Mouse (Mus musculus) midbrain, embryonic 10.5 days (tissue): ENCODE results near the gene Lemd2. TPM values are rescaled to one million over a fixed set of nuclear protein-coding genes. Genes with fewer than 3 reads are reported as not detected.

ENCODE experiments used
- DNase-seq: peaks from one replicate; pipeline ENCODE4 v3.0.0-alpha.2; 2017; ENCODE audit warnings: low spot score
- H3K27ac ChIP-seq: fragments of 300-500 bp; sonication (generic); replicated peaks from 2 replicates; pipeline ENCODE4 v1.5.1; 2016; ENCODE audit warnings: mild to moderate bottlenecking
- H3K27me3 ChIP-seq: fragments of 300-500 bp; sonication (generic); 2 replicates; pipeline ENCODE4 v1.6.1; 2016; ENCODE audit warnings: low read depth, mild to moderate bottlenecking; ENCODE audit not compliant: poor library complexity, severe bottlenecking
- H3K36me3 ChIP-seq: fragments of 300-500 bp; sonication (generic); 2 replicates; pipeline ENCODE4 v1.6.1; 2016; ENCODE audit warnings: mild to moderate bottlenecking, moderate library complexity
- H3K4me1 ChIP-seq: fragments of 300-500 bp; sonication (generic); 2 replicates; pipeline ENCODE4 v1.6.1; 2016
- H3K4me3 ChIP-seq: fragments of 300-500 bp; sonication (generic); 2 replicates; pipeline ENCODE4 v1.5.1; 2016; ENCODE audit warnings: mild to moderate bottlenecking, moderate library complexity
- H3K9me3 ChIP-seq: fragments of 300-500 bp; sonication (generic); replicated peaks from 2 replicates; pipeline ENCODE4 v1.6.1; 2016; ENCODE audit warnings: mild to moderate bottlenecking
- WGBS: fragments of 180-500 bp; shearing (Covaris S2); methylation state at CpG from one replicate; pipeline ENCODE4 v1.1.7; 2016; 5-methylcytosine and 5-hydroxymethylcytosine counted together
- polyA plus RNA-seq: library from polyadenylated mRNA; unstranded; fragments of >200 nt; fragmentation: Nextera tagmentation; extraction: Ambion mirVana; gene quantifications from 2 replicates; pipeline ENCODE4 v1.2.1, GENCODE M21; 2016

The Lemd2 gene
- polyA plus RNA-seq, 1 experiment from 2014 or later, result 16.4 TPM

- WGBS, result 64% methylated on average over 9 of the region's 9 CpGs
- no peaks in the 10 kb centered on the region for H3K9me3 ChIP-seq
- H3K4me1 ChIP-seq, result peaks cover 33% of the 10 kb centered on the region
- no peak overlapping the region for H3K27ac ChIP-seq
- no peak overlapping the region for H3K4me3 ChIP-seq
- H3K36me3 ChIP-seq, result no peaks in the 10 kb centered on the region
- peaks cover 4% of the 10 kb centered on the region for H3K27me3 ChIP-seq
- no peak for DNase-seq
Observed at GRCm38 (mm10) chr17:27140262-27140661, 64.0 kb downstream of the Lemd2 start.

Other genes starting within 250 kb of the Lemd2 start
- gene Zbtb9, start 231.3 kb downstream of the Lemd2 start, polyA plus RNA-seq, result 18.6 and 18.8 TPM in 2 replicates
- 2.8 and 3.4 TPM in 2 replicates for gene Bak1, start 175.5 kb downstream of the Lemd2 start, polyA plus RNA-seq
- gene Itpr3, start 147.2 kb downstream of the Lemd2 start, polyA plus RNA-seq, result 1.0 and 1.3 TPM in 2 replicates
- gene Uqcc2, start 70.6 kb downstream of the Lemd2 start, polyA plus RNA-seq, result 404 and 411 TPM in 2 replicates
- gene Ip6k3, start 36.7 kb downstream of the Lemd2 start, polyA plus RNA-seq, result 0.29 TPM in 1 of 2 replicates, not detected in the other